Mouse (Mus musculus) stomach, postnatal 0 days (tissue): ENCODE measurements at regions not wholly inside any gene's neighbourhood (a gene's known extent, or its start where the extent isn't known, plus 50 kb on each side); places are given as distances from the start of the nearest gene placed in this dataset.

Experiments
- ATAC-seq: fragments of 200-750 bp; cut with Nextera tagmentation; 2 replicates; pipeline ENCODE4 v1.8.0; 2017; ENCODE audit not compliant: low FRiP score, low TSS enrichment
- DNase-seq: peaks from one replicate; pipeline ENCODE4 v3.0.0-alpha.2; 2016; ENCODE audit warnings: low spot score
- H3K27ac ChIP-seq: fragments of 300-500 bp; sonication (generic); replicated peaks from 2 replicates; pipeline ENCODE4 v1.5.1; 2014; ENCODE audit warnings: mild to moderate bottlenecking, control low read depth
- H3K27me3 ChIP-seq: fragments of 300-500 bp; sonication (generic); 2 replicates; pipeline ENCODE4 v1.6.1; 2014; ENCODE audit warnings: low read length; ENCODE audit not compliant: control insufficient read depth, insufficient read depth
- H3K36me3 ChIP-seq: fragments of 300-500 bp; sonication (generic); 2 replicates; pipeline ENCODE4 v1.6.1; 2014; ENCODE audit warnings: low read length, mixed read lengths; ENCODE audit not compliant: control insufficient read depth, insufficient read depth
- H3K4me1 ChIP-seq: fragments of 300-500 bp; sonication (generic); replicated peaks from 2 replicates; pipeline ENCODE4 v1.6.1; 2014; ENCODE audit warnings: antibody characterized with exemption; ENCODE audit not compliant: control insufficient read depth, insufficient read depth
- H3K4me2 ChIP-seq: fragments of 300-500 bp; sonication (generic); replicated peaks from 2 replicates; pipeline ENCODE4 v1.6.1; 2014; ENCODE audit warnings: low read depth, mild to moderate bottlenecking, control low read depth, moderate library complexity
- H3K4me3 ChIP-seq: fragments of 300-500 bp; sonication (generic); 2 replicates; pipeline ENCODE4 v1.5.1; 2014; ENCODE audit warnings: low read depth, low read length, control low read depth
- H3K9ac ChIP-seq: fragments of 300-500 bp; sonication (generic); 2 replicates; pipeline ENCODE4 v1.6.1; 2014; ENCODE audit warnings: mild to moderate bottlenecking, low read length, control low read depth, mixed read lengths
- H3K9me3 ChIP-seq: fragments of 300-500 bp; sonication (generic); 2 replicates; pipeline ENCODE4 v1.6.1; 2016; ENCODE audit warnings: low read length; ENCODE audit not compliant: control insufficient read depth
- CTCF ChIP-seq: IDR thresholded peaks from 2 replicates; pipeline ENCODE4 v1.5.1; 2016; ENCODE audit warnings: antibody characterized with exemption, low read depth, mild to moderate bottlenecking, moderate library complexity
- EP300 ChIP-seq: optimal IDR thresholded peaks from 2 replicates; pipeline ENCODE3; 2016; ENCODE audit warnings: antibody characterized with exemption
- WGBS: fragments of 180-500 bp; shearing (Covaris S2); extraction: QIAGEN DNeasy Blood & Tissue Kit; methylation state at CpG from one replicate; pipeline ENCODE4 v1.1.7; 2014; 5-methylcytosine and 5-hydroxymethylcytosine counted together

- Histone ChIP-seq H3K9ac (no peak overlapping the region), H3K4me3 (no peak overlapping the region), H3K4me1 (no peaks in the 10 kb centered on the region), H3K4me2 (no peak overlapping the region), H3K36me3 (no peaks in the 10 kb centered on the region), H3K27ac (no peak overlapping the region; the same call in 1 of the 2 replicates), H3K9me3 (no peaks in the 10 kb centered on the region), H3K27me3 (no peaks in the 10 kb centered on the region)
- ATAC-seq (no peak; the same call in 1 of the 2 replicates), DNase-seq (no peak)
- peak; percentile 24 for TF ChIP-seq EP300
- TF ChIP-seq CTCF = no peak
- WGBS = 40% methylated on average over 7 of the region's 7 CpGs
Observed at GRCm38 (mm10) chr3:34738938-34739337, 88.7 kb downstream of the Sox2 start.

- Histone ChIP-seq H3K4me3 (no peak overlapping the region), H3K9ac (no peak overlapping the region), H3K4me1 (no peaks in the 10 kb centered on the region), H3K27ac (peak overlapping the region; percentile 61; the same call in 1 of the 2 replicates), H3K9me3 (no peaks in the 10 kb centered on the region), H3K27me3 (no peaks in the 10 kb centered on the region), H3K36me3 (no peaks in the 10 kb centered on the region), H3K4me2 (no peak overlapping the region)
- 56% methylated on average over 7 of the region's 7 CpGs for WGBS
- ATAC-seq = peak; percentile 78
- DNase-seq = peak; percentile 31
- no peak for TF ChIP-seq EP300
- TF ChIP-seq CTCF = no peak
Observed at GRCm38 (mm10) chr3:34739693-34740092, 89.5 kb downstream of the Sox2 start.

- WGBS = 84% methylated on average over 9 of the region's 9 CpGs
- Histone ChIP-seq H3K27me3 (no peaks in the 10 kb centered on the region), H3K36me3 (no peaks in the 10 kb centered on the region), H3K27ac (peak overlapping the region; percentile 61; the same call in 1 of the 2 replicates), H3K4me2 (no peak overlapping the region), H3K9me3 (no peaks in the 10 kb centered on the region), H3K9ac (no peak overlapping the region), H3K4me1 (no peaks in the 10 kb centered on the region), H3K4me3 (no peak overlapping the region)
- ATAC-seq = peak; percentile 81
- DNase-seq = peak; percentile 30
- TF ChIP-seq CTCF (no peak), EP300 (no peak)
Observed at GRCm38 (mm10) chr3:34740110-34740509, 89.9 kb downstream of the Sox2 start.

- H3K9ac ChIP-seq = no peak overlapping the region
- no peak for TF ChIP-seq EP300
- TF ChIP-seq CTCF = no peak
- no peaks in the 10 kb centered on the region for H3K9me3 ChIP-seq
- WGBS = 63% methylated on average over 5 of the region's 5 CpGs
- H3K36me3 ChIP-seq = no peaks in the 10 kb centered on the region
- no peak overlapping the region for H3K27ac ChIP-seq
- ATAC-seq (no peak), DNase-seq (no peak)
- H3K4me2 ChIP-seq = no peak overlapping the region
- no peaks in the 10 kb centered on the region for H3K27me3 ChIP-seq
- H3K4me1 ChIP-seq = no peaks in the 10 kb centered on the region
- no peak overlapping the region for H3K4me3 ChIP-seq
Observed at GRCm38 (mm10) chr3:34745181-34745736, 95.1 kb downstream of the Sox2 start.

GRCm38 (mm10) chr3:34747499-34748093 is 97.4 kb downstream of the Sox2 start:
- peak overlapping the region; percentile 9; the same call in 1 of the 2 replicates for H3K4me2 ChIP-seq
- no peak overlapping the region for H3K9ac ChIP-seq
- no peaks in the 10 kb centered on the region for H3K4me1 ChIP-seq
- TF ChIP-seq EP300 (peak; percentile 52), CTCF (peak; percentile 43; the same call in 1 of the 2 replicates)
- peak overlapping the region; percentile 36 for H3K27ac ChIP-seq
- no peak overlapping the region for H3K4me3 ChIP-seq
- 22% methylated on average over 10 of the region's 10 CpGs for WGBS
- ATAC-seq (peak; percentile 78), DNase-seq (peak; percentile 79)
- H3K36me3 ChIP-seq = no peaks in the 10 kb centered on the region
- no peaks in the 10 kb centered on the region for H3K9me3 ChIP-seq
- H3K27me3 ChIP-seq = no peaks in the 10 kb centered on the region

GRCm38 (mm10) chr3:34749989-34750388 is 99.8 kb downstream of the Sox2 start:
- Histone ChIP-seq H3K4me1 (no peaks in the 10 kb centered on the region), H3K36me3 (no peaks in the 10 kb centered on the region), H3K27me3 (no peaks in the 10 kb centered on the region), H3K9me3 (no peaks in the 10 kb centered on the region), H3K9ac (no peak overlapping the region), H3K27ac (no peak overlapping the region), H3K4me2 (no peak overlapping the region), H3K4me3 (no peak overlapping the region)
- DNase-seq = no peak
- no peak for TF ChIP-seq CTCF
- TF ChIP-seq EP300 = no peak
- 84% methylated on average over 7 of the region's 7 CpGs for WGBS
- ATAC-seq = no peak
